Mouse (Mus musculus): Measurements from ENCODE around the gene Zdhhc25. TPM values are rescaled to one million over a fixed set of nuclear protein-coding genes. Genes with fewer than 3 reads are reported as not detected.

The Zdhhc25 gene
- polyA plus RNA-seq, 1 experiment from 2014 or later: not detected

- WGBS: 59% methylated on average over 16 of the region's 16 CpGs
- Histone ChIP-seq H3K9me3 (ENCODE audit: control insufficient read depth, low read length) (no peaks in the 10 kb centered on the region), H3K27me3 (ENCODE audit: control insufficient read depth, insufficient read depth, low read length) (no peaks in the 10 kb centered on the region), H3K27ac (replicated peaks in 1 of 2; ENCODE audit: control insufficient read depth in 1 of 2, insufficient read depth in 1 of 2, low read depth in 2 of 2, low read length in 2 of 2) (no peak overlapping the region), H3K36me3 (ENCODE audit: control insufficient read depth, insufficient read depth, low read length) (no peaks in the 10 kb centered on the region), H3K4me3 (ENCODE audit: control insufficient read depth in 1 of 2, insufficient read depth in 1 of 2, low read depth in 1 of 2, low read length in 2 of 2) (no peak overlapping the region), H3K4me1 (ENCODE audit: control insufficient read depth in 2 of 2, insufficient read depth in 2 of 2, low read length in 2 of 2) (no peaks in the 10 kb centered on the region), H3K4me2 (ENCODE audit: low read length) (no peak overlapping the region), H3K9ac (ENCODE audit: low read length) (no peak overlapping the region)
- ATAC-seq (ENCODE audit: insufficient number of reproducible peaks, insufficient read depth, low FRiP score, low read depth): no peak
Measured at GRCm38 (mm10) chr15:88617125-88617524, 17.0 kb downstream of the Zdhhc25 start.

- H3K27me3 ChIP-seq (ENCODE audit: control insufficient read depth, insufficient read depth, low read length): no peaks in the 10 kb centered on the region
- no peak overlapping the region for H3K4me3 ChIP-seq (ENCODE audit: control insufficient read depth in 1 of 2, insufficient read depth in 1 of 2, low read depth in 1 of 2, low read length in 2 of 2)
- H3K27ac ChIP-seq (replicated peaks in 1 of 2; ENCODE audit: control insufficient read depth in 1 of 2, insufficient read depth in 1 of 2, low read depth in 2 of 2, low read length in 2 of 2): no peak overlapping the region
- WGBS: 69% methylated on average over 17 of the region's 17 CpGs
- H3K9me3 ChIP-seq (ENCODE audit: control insufficient read depth, low read length): no peaks in the 10 kb centered on the region
- no peak overlapping the region for H3K9ac ChIP-seq (ENCODE audit: low read length)
- no peak overlapping the region for H3K4me2 ChIP-seq (ENCODE audit: low read length)
- no peaks in the 10 kb centered on the region for H3K36me3 ChIP-seq (ENCODE audit: control insufficient read depth, insufficient read depth, low read length)
- no peak for ATAC-seq (ENCODE audit: insufficient number of reproducible peaks, insufficient read depth, low FRiP score, low read depth)
- no peaks in the 10 kb centered on the region for H3K4me1 ChIP-seq (ENCODE audit: control insufficient read depth in 2 of 2, insufficient read depth in 2 of 2, low read length in 2 of 2)
Measured at GRCm38 (mm10) chr15:88618008-88618773, 18.1 kb downstream of the Zdhhc25 start.

GRCm38 (mm10) chr15:88620017-88620416, 19.9 kb downstream of the Zdhhc25 start:
- H3K27me3 ChIP-seq (ENCODE audit: control insufficient read depth, insufficient read depth, low read length): no peaks in the 10 kb centered on the region
- H3K4me2 ChIP-seq (ENCODE audit: low read length): no peak overlapping the region
- H3K4me3 ChIP-seq (ENCODE audit: control insufficient read depth in 1 of 2, insufficient read depth in 1 of 2, low read depth in 1 of 2, low read length in 2 of 2): no peak overlapping the region
- no peaks in the 10 kb centered on the region for H3K9me3 ChIP-seq (ENCODE audit: control insufficient read depth, low read length)
- ATAC-seq (ENCODE audit: insufficient number of reproducible peaks, insufficient read depth, low FRiP score, low read depth): no peak
- no peak overlapping the region for H3K9ac ChIP-seq (ENCODE audit: low read length)
- no peaks in the 10 kb centered on the region for H3K4me1 ChIP-seq (ENCODE audit: control insufficient read depth in 2 of 2, insufficient read depth in 2 of 2, low read length in 2 of 2)
- no peak overlapping the region for H3K27ac ChIP-seq (replicated peaks in 1 of 2; ENCODE audit: control insufficient read depth in 1 of 2, insufficient read depth in 1 of 2, low read depth in 2 of 2, low read length in 2 of 2)
- H3K36me3 ChIP-seq (ENCODE audit: control insufficient read depth, insufficient read depth, low read length): no peaks in the 10 kb centered on the region
- 76% methylated on average over 2 of the region's 2 CpGs for WGBS

GRCm38 (mm10) chr15:88623891-88624290, 23.8 kb downstream of the Zdhhc25 start:
- Histone ChIP-seq H3K4me3 (ENCODE audit: control insufficient read depth in 1 of 2, insufficient read depth in 1 of 2, low read depth in 1 of 2, low read length in 2 of 2) (no peak overlapping the region), H3K4me2 (ENCODE audit: low read length) (no peak overlapping the region), H3K27ac (replicated peaks in 1 of 2; ENCODE audit: control insufficient read depth in 1 of 2, insufficient read depth in 1 of 2, low read depth in 2 of 2, low read length in 2 of 2) (no peak overlapping the region), H3K27me3 (ENCODE audit: control insufficient read depth, insufficient read depth, low read length) (no peaks in the 10 kb centered on the region), H3K9me3 (ENCODE audit: control insufficient read depth, low read length) (no peaks in the 10 kb centered on the region), H3K4me1 (ENCODE audit: control insufficient read depth in 2 of 2, insufficient read depth in 2 of 2, low read length in 2 of 2) (no peaks in the 10 kb centered on the region), H3K36me3 (ENCODE audit: control insufficient read depth, insufficient read depth, low read length) (no peaks in the 10 kb centered on the region), H3K9ac (ENCODE audit: low read length) (no peak overlapping the region)
- ATAC-seq (ENCODE audit: insufficient number of reproducible peaks, insufficient read depth, low FRiP score, low read depth): no peak
- WGBS: 70% methylated on average over 2 of the region's 2 CpGs

- Histone ChIP-seq H3K9ac (ENCODE audit: low read length) (no peak overlapping the region), H3K4me3 (ENCODE audit: control insufficient read depth in 1 of 2, insufficient read depth in 1 of 2, low read depth in 1 of 2, low read length in 2 of 2) (no peak overlapping the region), H3K4me2 (ENCODE audit: low read length) (no peak overlapping the region), H3K27ac (replicated peaks in 1 of 2; ENCODE audit: control insufficient read depth in 1 of 2, insufficient read depth in 1 of 2, low read depth in 2 of 2, low read length in 2 of 2) (no peak overlapping the region), H3K4me1 (ENCODE audit: control insufficient read depth in 2 of 2, insufficient read depth in 2 of 2, low read length in 2 of 2) (no peaks in the 10 kb centered on the region), H3K36me3 (ENCODE audit: control insufficient read depth, insufficient read depth, low read length) (no peaks in the 10 kb centered on the region), H3K9me3 (ENCODE audit: control insufficient read depth, low read length) (no peaks in the 10 kb centered on the region), H3K27me3 (ENCODE audit: control insufficient read depth, insufficient read depth, low read length) (no peaks in the 10 kb centered on the region)
- WGBS: 79% methylated on average over 6 of the region's 6 CpGs
- no peak for ATAC-seq (ENCODE audit: insufficient number of reproducible peaks, insufficient read depth, low FRiP score, low read depth)
Measured at GRCm38 (mm10) chr15:88624874-88625277, 24.8 kb downstream of the Zdhhc25 start.

GRCm38 (mm10) chr15:88625303-88626066, 25.4 kb downstream of the Zdhhc25 start:
- Histone ChIP-seq H3K36me3 (ENCODE audit: control insufficient read depth, insufficient read depth, low read length) (no peaks in the 10 kb centered on the region), H3K4me2 (ENCODE audit: low read length) (no peak overlapping the region), H3K27ac (replicated peaks in 1 of 2; ENCODE audit: control insufficient read depth in 1 of 2, insufficient read depth in 1 of 2, low read depth in 2 of 2, low read length in 2 of 2) (no peak overlapping the region), H3K4me1 (ENCODE audit: control insufficient read depth in 2 of 2, insufficient read depth in 2 of 2, low read length in 2 of 2) (no peaks in the 10 kb centered on the region), H3K9me3 (ENCODE audit: control insufficient read depth, low read length) (no peaks in the 10 kb centered on the region), H3K9ac (ENCODE audit: low read length) (no peak overlapping the region), H3K27me3 (ENCODE audit: control insufficient read depth, insufficient read depth, low read length) (no peaks in the 10 kb centered on the region), H3K4me3 (ENCODE audit: control insufficient read depth in 1 of 2, insufficient read depth in 1 of 2, low read depth in 1 of 2, low read length in 2 of 2) (no peak overlapping the region)
- no peak for ATAC-seq (ENCODE audit: insufficient number of reproducible peaks, insufficient read depth, low FRiP score, low read depth)
- WGBS: 64% methylated on average over 3 of the region's 3 CpGs

- no peak overlapping the region for H3K4me3 ChIP-seq (ENCODE audit: control insufficient read depth in 1 of 2, insufficient read depth in 1 of 2, low read depth in 1 of 2, low read length in 2 of 2)
- H3K27me3 ChIP-seq (ENCODE audit: control insufficient read depth, insufficient read depth, low read length): no peaks in the 10 kb centered on the region
- no peak overlapping the region for H3K4me2 ChIP-seq (ENCODE audit: low read length)
- WGBS: 69% methylated on average over 5 of the region's 5 CpGs
- H3K4me1 ChIP-seq (ENCODE audit: control insufficient read depth in 2 of 2, insufficient read depth in 2 of 2, low read length in 2 of 2): no peaks in the 10 kb centered on the region
- ATAC-seq (ENCODE audit: insufficient number of reproducible peaks, insufficient read depth, low FRiP score, low read depth): no peak
- no peak overlapping the region for H3K9ac ChIP-seq (ENCODE audit: low read length)
- no peak overlapping the region for H3K27ac ChIP-seq (replicated peaks in 1 of 2; ENCODE audit: control insufficient read depth in 1 of 2, insufficient read depth in 1 of 2, low read depth in 2 of 2, low read length in 2 of 2)
- no peaks in the 10 kb centered on the region for H3K36me3 ChIP-seq (ENCODE audit: control insufficient read depth, insufficient read depth, low read length)
- no peaks in the 10 kb centered on the region for H3K9me3 ChIP-seq (ENCODE audit: control insufficient read depth, low read length)
Measured at GRCm38 (mm10) chr15:88626886-88627488, 26.9 kb downstream of the Zdhhc25 start.

All from heart, embryonic 14.5 days (tissue).